Mouse (Mus musculus): ENCODE measurements at regions not wholly inside any gene's neighbourhood (a gene's known extent, or its start where the extent isn't known, plus 50 kb on each side); places are given as distances from the start of the nearest gene placed in this dataset.

- TF ChIP-seq CTCF (IDR thresholded peaks at IDR 0.05; ENCODE audit: extremely low read depth, insufficient read depth, insufficient read length, insufficient replicate concordance), result no peak
- no peak for TF ChIP-seq POLR2A (IDR thresholded peaks at IDR 0.05; ENCODE audit: low read depth, low read length)
These were observed 112.6 kb upstream of the Ccser1 start for GRCm38 (mm10) chr6:61067355-61068116.
